Mouse (Mus musculus): ENCODE data around the gene Musk.

Musk gene

DNA sequence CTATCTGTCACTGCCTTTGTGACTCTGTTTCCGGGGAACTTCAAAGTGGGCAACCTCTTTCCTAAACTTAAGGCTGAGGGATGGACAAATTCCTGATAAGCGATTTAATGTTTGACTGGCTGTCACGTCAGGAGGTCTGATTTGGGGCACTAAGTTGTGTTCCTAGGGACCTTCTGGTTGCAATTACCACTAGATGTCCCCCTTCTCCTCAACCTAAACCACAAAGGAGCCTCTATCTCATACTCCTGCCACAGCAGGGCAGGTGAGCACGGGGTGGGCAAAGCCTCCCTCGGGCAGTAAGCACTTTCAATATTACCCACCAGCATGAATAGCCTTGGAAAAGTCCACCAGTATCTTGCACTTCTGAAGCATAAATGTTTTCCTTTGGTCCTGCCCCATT, 133.5 kb downstream of the Musk start:
- no peak for DNase-seq

DNA sequence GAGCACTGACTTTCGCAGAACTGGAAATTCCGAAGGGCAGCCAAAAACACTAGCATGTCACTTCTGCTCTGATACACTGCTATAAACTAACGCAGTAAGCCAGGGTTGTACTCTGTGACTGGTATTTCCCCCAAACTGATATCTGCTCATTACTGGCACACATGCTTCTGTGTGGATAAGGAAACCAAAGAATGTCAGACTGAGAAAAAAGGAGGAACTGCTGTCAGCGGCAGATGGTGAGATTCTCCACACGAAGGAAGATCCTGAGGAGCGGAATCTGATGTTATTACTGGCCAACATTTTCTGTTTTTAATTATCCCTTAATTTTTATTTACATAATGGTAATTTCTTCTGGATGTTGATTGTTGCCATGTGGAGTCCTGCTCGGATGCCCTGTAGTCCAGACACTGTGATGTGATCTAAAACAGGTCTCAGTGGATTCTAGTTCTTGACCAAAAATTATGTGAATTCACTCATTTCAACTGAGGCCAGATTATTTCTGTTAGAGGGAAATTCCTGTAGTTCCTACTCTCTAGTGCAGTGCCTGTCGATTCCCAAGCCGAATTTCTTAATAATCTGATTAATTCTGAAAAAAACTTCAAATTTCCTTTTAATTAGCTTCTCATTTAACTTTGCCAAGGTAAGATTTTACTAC, 137.6 kb downstream of the Musk start:
- peak; percentile 88 for DNase-seq
